Mouse (Mus musculus) heart, adult 2 months (tissue): ENCODE results near the gene Slc19a2. TPM values are rescaled to one million over a fixed set of nuclear protein-coding genes. Genes with fewer than 3 reads are reported as not detected.

ENCODE experiments used
- DNase-seq, 2 experiments: peaks; one replicate each; pipeline ENCODE4 v3.0.0; 2021
- H3K27ac ChIP-seq: fragments of 200-600 bp; 2 replicates; pipeline ENCODE4 v1.8.1; 2022
- H3K27me3 ChIP-seq: fragments of 200-500 bp; 2 replicates; pipeline ENCODE4 v1.6.1; 2012; ENCODE audit warnings: mild to moderate bottlenecking, low read length, inconsistent platforms, mixed read lengths; ENCODE audit not compliant: control insufficient read depth, insufficient read depth
- H3K36me3 ChIP-seq: fragments of 200-500 bp; 2 replicates; pipeline ENCODE4 v1.6.1; 2012; ENCODE audit warnings: low read length, inconsistent platforms; ENCODE audit not compliant: control insufficient read depth, insufficient read depth
- H3K4me1 ChIP-seq: fragments of 200-500 bp; 2 replicates; pipeline ENCODE4 v1.6.1; 2011; ENCODE audit warnings: low read length; ENCODE audit not compliant: control insufficient read depth, insufficient read depth
- H3K4me3 ChIP-seq: fragments of 200-600 bp; 2 replicates; pipeline ENCODE4 v1.8.1; 2022
- H3K79me2 ChIP-seq: fragments of 200-500 bp; replicated peaks from 2 replicates; pipeline ENCODE4 v1.6.1; 2012; ENCODE audit warnings: mild to moderate bottlenecking, inconsistent platforms, low read length, moderate library complexity, mixed read lengths; ENCODE audit not compliant: control insufficient read depth, insufficient read depth
- H3K9ac ChIP-seq: fragments of 200-500 bp; 2 replicates; pipeline ENCODE4 v1.6.1; 2012; ENCODE audit warnings: low read depth, mild to moderate bottlenecking, control low read depth, inconsistent platforms, low read length, mixed read lengths
- CTCF ChIP-seq: fragments of 200-600 bp; IDR thresholded peaks from 2 replicates; pipeline ENCODE4 v1.8.1; 2022; ENCODE audit warnings: antibody characterized with exemption, mild to moderate bottlenecking, moderate library complexity
- EP300 ChIP-seq: fragments of 200-500 bp; IDR thresholded peaks from 2 replicates; pipeline ENCODE4 v1.6.1; 2011; ENCODE audit warnings: low read depth, low read length, control low read depth; ENCODE audit not compliant: insufficient read depth
- POLR2A ChIP-seq: fragments of 200-500 bp; IDR thresholded peaks from 2 replicates; pipeline ENCODE4 v1.6.1; 2011; ENCODE audit warnings: mild to moderate bottlenecking, low read depth, low read length, control low read depth; ENCODE audit not compliant: insufficient read depth
- WGBS: fragments of 180-500 bp; shearing (Covaris S2); methylation state at CpG from one replicate; pipeline ENCODE4 v1.1.7; 2018; 5-methylcytosine and 5-hydroxymethylcytosine counted together
- intact Hi-C: fragments of 180-260 bp; cut with DNase I; formaldehyde crosslinking; loops from one replicate; pipeline ENCODE4 v1.15.1; 2025
- long read RNA-seq: library from polyadenylated mRNA; stranded (forward); transcript quantifications from one replicate; pipeline ENCODE4 v2.0.0, GENCODE M21; 2021
- polyA plus RNA-seq: library from polyadenylated mRNA; depleted of rRNA; stranded (reverse); fragments of >200 nt; gene quantifications from 2 replicates; pipeline ENCODE4 v1.2.3, GENCODE M21; 2012; rRNA removed
- total RNA-seq, 2 experiments: library from RNA; stranded (reverse); gene quantifications; 2 replicates each; pipeline ENCODE4 v1.2.3; 2021

The Slc19a2 gene
- total RNA-seq: 1 to 10 TPM; 5.0 to 7.8 TPM
- 7.6 and 14.6 TPM in 2 replicates for polyA plus RNA-seq
- long read RNA-seq, transcript Slc19a2-201 (6 exons, 3,571 nt): major isoform, 11 of 13 reads
- long read RNA-seq, partial matches to known transcripts: 1 of 13 reads
- long read RNA-seq, other reads (novel, unspliced or antisense): 1 of 13 reads

DNA sequence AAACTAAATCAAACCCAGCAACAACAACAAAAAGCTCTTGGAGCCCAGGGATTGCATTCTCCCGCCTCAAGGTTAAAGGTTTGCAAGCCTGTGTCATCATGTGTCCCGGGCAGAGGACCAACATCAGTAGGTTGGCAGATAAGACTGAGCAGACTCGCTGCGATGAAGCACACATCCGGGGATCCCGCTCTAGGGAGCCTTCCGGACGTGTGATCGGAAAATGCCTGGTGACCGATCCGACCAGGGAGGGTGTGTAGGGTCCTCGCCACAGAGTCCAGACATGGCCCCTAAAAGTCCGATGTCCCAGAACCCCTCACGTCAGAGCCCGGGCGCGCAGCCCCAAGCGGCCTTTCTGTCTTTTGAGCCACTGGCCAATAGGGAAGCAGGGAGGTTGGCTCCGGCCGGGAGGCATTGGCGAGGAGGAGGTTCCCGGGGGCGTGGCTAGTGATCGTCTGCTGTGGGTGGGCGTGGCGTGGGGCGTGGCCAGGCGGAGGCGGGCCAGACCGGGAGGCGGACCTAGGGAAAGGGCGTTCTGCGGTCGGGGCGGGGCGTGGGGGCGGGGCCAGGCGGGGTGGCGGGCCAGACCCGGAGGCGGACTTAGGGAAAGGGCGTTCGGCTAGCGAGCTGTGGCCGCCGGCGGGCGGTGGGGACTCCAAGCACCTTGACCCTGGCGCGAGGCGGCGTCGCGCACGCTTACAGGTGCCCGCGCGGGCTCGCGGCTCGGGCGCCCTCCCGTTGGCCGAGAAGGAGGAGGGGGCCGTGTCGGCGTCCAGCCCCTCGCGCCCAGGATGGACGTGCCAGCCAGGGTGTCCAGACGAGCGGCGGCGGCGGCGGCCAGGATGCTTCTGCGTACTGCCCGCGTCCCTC is at the start of gene Slc19a2:
TSS of gene Slc19a2 (plus strand) at position 582 of the 867 bp plus-strand sequence.
- WGBS: under 1% methylated on average over 73 of the region's 79 CpGs
- H3K4me3 ChIP-seq: peak within 1 kb of the TSS; percentile 90
- H3K27ac ChIP-seq: peak within 1 kb of the TSS; percentile 91
- H3K79me2 ChIP-seq: no peaks in the 10 kb centered on the region
- H3K4me1 ChIP-seq: peaks cover 6% of the 10 kb centered on the region
- no peaks in the 10 kb centered on the region for H3K36me3 ChIP-seq
- intact Hi-C loops: loop anchor here (1.0 kb wide), 2 partner anchors 27 to 59 kb away; partner anchors contain the start of genes Blzf1 and Ccdc181
- peak; percentile 98 for DNase-seq
- TF ChIP-seq EP300 (peak; percentile 73; the same call in 1 of the 2 replicates), CTCF (0 out of 2 replicates have a peak, but pooled peaks have one; percentile 10), POLR2A (peak; percentile 91)
- no peaks in the 10 kb centered on the region for H3K27me3 ChIP-seq
- peak within 1 kb of the TSS; percentile 86 for H3K9ac ChIP-seq

DNA sequence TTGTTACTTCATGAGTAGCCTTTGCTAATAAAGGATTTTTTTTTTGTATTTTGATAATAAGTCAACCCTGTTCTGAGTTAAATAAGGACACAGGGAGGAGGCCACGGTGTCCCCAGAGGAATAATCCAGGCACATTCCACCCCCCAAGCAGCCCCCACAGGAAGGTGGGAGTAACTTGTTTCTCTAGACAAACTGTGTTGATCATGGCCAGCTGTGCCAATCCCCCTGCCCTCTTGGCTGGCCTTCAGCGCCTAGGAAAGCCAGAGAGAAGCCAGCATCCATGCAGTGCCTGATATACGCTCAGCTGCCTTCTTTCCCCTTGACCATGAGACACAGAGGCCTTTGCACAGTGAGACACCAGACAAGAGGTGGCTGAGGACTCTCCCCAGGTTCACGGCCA is 49.3 kb upstream of the Slc19a2 start:
- intact Hi-C loops: no loop called here
- H3K27ac ChIP-seq: no peak overlapping the region
- 79% methylated on average over 4 of the region's 4 CpGs for WGBS

DNA sequence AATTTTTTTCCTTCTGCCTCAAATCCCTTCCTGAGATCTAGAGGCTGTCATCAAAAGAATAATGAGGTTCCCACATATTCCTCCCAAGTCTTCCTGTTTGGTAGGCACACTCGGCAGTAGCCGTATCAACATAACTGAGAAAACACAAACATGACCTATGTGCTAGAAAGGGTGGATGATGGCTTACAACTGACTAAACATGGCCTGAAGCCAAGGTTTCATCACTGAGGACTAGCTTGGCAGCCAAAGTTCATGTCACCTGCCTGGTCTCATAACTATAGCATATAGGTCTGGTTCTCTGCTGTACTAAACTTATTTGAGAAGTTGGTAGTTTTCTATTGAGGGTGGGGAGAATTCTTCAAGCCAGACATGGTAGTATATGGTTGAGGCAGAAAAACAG is 40.4 kb upstream of the Slc19a2 start:
- H3K27me3 ChIP-seq: no peaks in the 10 kb centered on the region
- WGBS: 26% methylated on average over 2 of the region's 2 CpGs
- DNase-seq: no peak
- no peaks in the 10 kb centered on the region for H3K36me3 ChIP-seq
- no peak overlapping the region for H3K9ac ChIP-seq
- no peak overlapping the region for H3K4me3 ChIP-seq
- TF ChIP-seq CTCF (no peak), EP300 (no peak)
- no peaks in the 10 kb centered on the region for H3K79me2 ChIP-seq
- no peak overlapping the region for H3K27ac ChIP-seq
- intact Hi-C loops: no loop called here
- no peaks in the 10 kb centered on the region for H3K4me1 ChIP-seq

More for the DNA sequence above, 49.3 kb upstream of the Slc19a2 start:
- H3K27me3 ChIP-seq: no peaks in the 10 kb centered on the region
- DNase-seq: no peak
- no peaks in the 10 kb centered on the region for H3K4me1 ChIP-seq
- H3K36me3 ChIP-seq: no peaks in the 10 kb centered on the region
- no peak overlapping the region for H3K4me3 ChIP-seq
- no peaks in the 10 kb centered on the region for H3K79me2 ChIP-seq
- no peak overlapping the region for H3K9ac ChIP-seq
- TF ChIP-seq CTCF (no peak), EP300 (no peak), POLR2A (no peak)

DNA sequence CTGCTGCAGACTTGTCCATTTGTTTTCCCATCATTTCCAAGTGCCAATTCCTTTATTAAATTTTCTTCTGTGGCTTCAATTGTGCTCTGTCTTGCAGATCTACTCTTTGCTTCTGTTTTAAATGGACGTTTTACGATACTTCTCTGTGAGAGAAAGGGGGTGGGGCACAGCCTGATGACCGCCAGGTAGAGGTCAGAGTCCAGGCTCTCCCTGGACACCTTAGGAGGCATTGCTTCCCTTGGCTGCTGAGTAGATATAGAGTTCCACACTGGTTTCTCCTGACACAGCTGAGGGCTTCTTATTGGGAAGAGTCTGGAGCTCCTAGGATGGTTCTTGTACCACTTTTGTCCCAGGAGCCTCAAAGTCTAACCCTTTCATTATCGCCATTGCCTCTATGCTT is 37.9 kb upstream of the Slc19a2 start:
- WGBS: 73% methylated on average over 4 of the region's 4 CpGs

DNA sequence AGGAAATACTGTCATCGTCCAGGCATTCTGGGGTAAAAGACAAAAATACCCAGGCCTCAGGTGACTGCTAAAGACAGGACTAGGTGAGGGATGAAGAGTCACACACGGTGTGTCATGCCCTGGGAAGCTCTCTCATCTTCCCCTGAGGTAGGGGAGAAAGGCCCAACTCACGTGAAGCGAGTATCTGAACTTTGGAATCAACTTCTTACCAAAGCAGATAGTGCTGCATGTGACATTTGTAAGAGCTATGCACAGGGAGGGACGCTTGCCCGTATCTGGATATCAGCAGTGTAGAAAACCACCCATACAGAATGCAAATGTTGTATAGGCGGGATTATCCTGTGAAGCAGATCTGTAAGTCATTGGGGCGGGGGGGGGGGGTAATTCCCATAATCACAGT is 36.2 kb upstream of the Slc19a2 start:
- H3K27ac ChIP-seq: no peak overlapping the region
- 71% methylated on average over 8 of the region's 8 CpGs for WGBS
- no peaks in the 10 kb centered on the region for H3K4me1 ChIP-seq
- H3K9ac ChIP-seq: no peak overlapping the region
- no peaks in the 10 kb centered on the region for H3K79me2 ChIP-seq
- H3K36me3 ChIP-seq: no peaks in the 10 kb centered on the region
- no peak for DNase-seq
- no peak overlapping the region for H3K4me3 ChIP-seq
- TF ChIP-seq CTCF (no peak), POLR2A (no peak), EP300 (no peak)
- intact Hi-C loops: no loop called here
- no peaks in the 10 kb centered on the region for H3K27me3 ChIP-seq

More for the DNA sequence above, 37.9 kb upstream of the Slc19a2 start:
- Histone ChIP-seq H3K4me1 (no peaks in the 10 kb centered on the region), H3K4me3 (no peak overlapping the region), H3K27ac (no peak overlapping the region), H3K79me2 (no peaks in the 10 kb centered on the region), H3K36me3 (no peaks in the 10 kb centered on the region), H3K27me3 (no peaks in the 10 kb centered on the region), H3K9ac (no peak overlapping the region)
- TF ChIP-seq CTCF: no peak
- no peak for TF ChIP-seq EP300
- no peak for TF ChIP-seq POLR2A
- no peak for DNase-seq
- intact Hi-C loops: no loop called here

DNA sequence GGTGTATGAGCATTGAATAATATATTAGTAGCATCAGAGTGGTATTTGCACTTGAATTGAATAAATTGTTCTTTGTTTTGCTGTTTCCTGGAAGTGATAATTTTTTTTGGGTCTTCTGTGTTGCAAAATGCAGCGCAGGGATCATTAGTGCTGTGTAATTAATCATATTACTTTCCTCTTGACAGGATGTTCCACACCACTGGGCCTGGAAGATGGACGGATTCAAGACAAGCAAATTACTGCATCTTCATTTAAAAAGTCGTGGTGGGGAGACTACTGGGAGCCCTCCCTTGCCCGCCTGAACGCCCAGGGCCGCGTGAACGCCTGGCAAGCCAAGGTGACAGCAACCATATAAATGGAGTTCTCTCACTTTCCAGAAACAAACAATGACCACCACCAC is 34.7 kb upstream of the Slc19a2 start:
- H3K4me1 ChIP-seq: no peaks in the 10 kb centered on the region
- no peaks in the 10 kb centered on the region for H3K27me3 ChIP-seq
- no peak overlapping the region for H3K4me3 ChIP-seq
- WGBS: 71% methylated on average over 8 of the region's 8 CpGs
- H3K9ac ChIP-seq: no peak overlapping the region
- intact Hi-C loops: no loop called here
- no peaks in the 10 kb centered on the region for H3K36me3 ChIP-seq
- DNase-seq: no peak
- H3K27ac ChIP-seq: no peak overlapping the region
- TF ChIP-seq EP300: no peak
- no peak for TF ChIP-seq POLR2A
- no peak for TF ChIP-seq CTCF
- no peaks in the 10 kb centered on the region for H3K79me2 ChIP-seq
